Mouse (Mus musculus) skeletal muscle tissue, adult 2 months (tissue): ENCODE measurements around the gene Ppie.
"Not testable (repeated sequence)": the region's sequence is repeated elsewhere in the genome, so short reads cannot be mapped to it uniquely, and the experiment has no call there.

Experiments used
- DNase-seq: peaks from one replicate; pipeline ENCODE4 v3.0.0-alpha.2; 2012; ENCODE audit warnings: low read depth, low spot score

The Ppie gene

GRCm38 (mm10) chr4:123114651-123115050, 25.1 kb downstream of the Ppie start:
- not testable (repeated sequence) for DNase-seq

- no peak for DNase-seq
Observed at GRCm38 (mm10) chr4:123112216-123112764, 27.5 kb downstream of the Ppie start.

GRCm38 (mm10) chr4:123111275-123111983, 28.3 kb downstream of the Ppie start:
- not testable (repeated sequence) for DNase-seq

GRCm38 (mm10) chr4:123110751-123111150, 29.0 kb downstream of the Ppie start:
- no peak for DNase-seq

GRCm38 (mm10) chr4:123108056-123108455, 31.7 kb downstream of the Ppie start:
- DNase-seq: no peak

- no peak for DNase-seq
Observed at GRCm38 (mm10) chr4:123106864-123107263, 32.9 kb downstream of the Ppie start.

- not testable (repeated sequence) for DNase-seq
Observed at GRCm38 (mm10) chr4:123105929-123106328, 33.8 kb downstream of the Ppie start.

- DNase-seq: no peak
Observed at GRCm38 (mm10) chr4:123105451-123105790, 34.3 kb downstream of the Ppie start.

GRCm38 (mm10) chr4:123104651-123105450, 34.9 kb downstream of the Ppie start, which contains the start of gene Bmp8b:
TSS of gene Bmp8b (plus strand) at chr4:123105165.
- DNase-seq: no peak

- no peak for DNase-seq
Observed at GRCm38 (mm10) chr4:123093869-123094268, 45.9 kb downstream of the Ppie start.

- DNase-seq: no peak
Observed at GRCm38 (mm10) chr4:123093064-123093776, 46.5 kb downstream of the Ppie start.

GRCm38 (mm10) chr4:123092621-123093020, 47.1 kb downstream of the Ppie start:
- no peak for DNase-seq

- DNase-seq: no peak
Observed at GRCm38 (mm10) chr4:123086381-123086780, 53.4 kb downstream of the Ppie start.

- DNase-seq: no peak
Observed at GRCm38 (mm10) chr4:123085290-123085689, 54.5 kb downstream of the Ppie start.

- DNase-seq: no peak
Observed at GRCm38 (mm10) chr4:123083323-123083902, 56.3 kb downstream of the Ppie start.

- DNase-seq: peak; percentile 47
Observed at GRCm38 (mm10) chr4:123082283-123083163, 57.2 kb downstream of the Ppie start.

- no peak for DNase-seq
Observed at GRCm38 (mm10) chr4:123080791-123081190, 59.0 kb downstream of the Ppie start.

- no peak for DNase-seq
Observed at GRCm38 (mm10) chr4:123078231-123078630, 61.5 kb downstream of the Ppie start.
